Mouse (Mus musculus) lung, embryonic 14.5 days (tissue): ENCODE measurements around the gene Glmp. TPM values are rescaled to one million over a fixed set of nuclear protein-coding genes. Genes with fewer than 3 reads are reported as not detected.

Source experiments
- ATAC-seq: fragments of 200-750 bp; cut with Nextera tagmentation; 2 replicates; pipeline ENCODE4 v1.8.0; 2017; ENCODE audit warnings: mild to moderate bottlenecking, moderate TSS enrichment, moderate library complexity; ENCODE audit not compliant: insufficient read depth
- DNase-seq: peaks from one replicate; pipeline ENCODE4 v3.0.0-alpha.2; 2015
- H3K27ac ChIP-seq: fragments of 300-500 bp; sonication (generic); 2 replicates; pipeline ENCODE4 v1.5.1; 2014; ENCODE audit warnings: low read depth, mild to moderate bottlenecking, moderate library complexity
- H3K27me3 ChIP-seq: fragments of 300-500 bp; sonication (generic); 2 replicates; pipeline ENCODE4 v1.6.1; 2014; ENCODE audit warnings: low read length, control low read depth; ENCODE audit not compliant: insufficient read depth
- H3K36me3 ChIP-seq: fragments of 300-500 bp; sonication (generic); 2 replicates; pipeline ENCODE4 v1.6.1; 2014; ENCODE audit warnings: control low read depth; ENCODE audit not compliant: insufficient read depth
- H3K4me1 ChIP-seq: fragments of 300-500 bp; sonication (generic); 2 replicates; pipeline ENCODE4 v1.6.1; 2014; ENCODE audit warnings: antibody characterized with exemption, control low read depth; ENCODE audit not compliant: insufficient read depth
- H3K4me2 ChIP-seq: fragments of 300-500 bp; sonication (generic); 2 replicates; pipeline ENCODE4 v1.6.1; 2014; ENCODE audit warnings: mild to moderate bottlenecking
- H3K4me3 ChIP-seq: fragments of 300-500 bp; sonication (generic); 2 replicates; pipeline ENCODE4 v1.5.1; 2014; ENCODE audit warnings: low read depth, low read length
- H3K9ac ChIP-seq: fragments of 300-500 bp; sonication (generic); 2 replicates; pipeline ENCODE4 v1.6.1; 2014
- H3K9me3 ChIP-seq: fragments of 300-500 bp; sonication (generic); 2 replicates; pipeline ENCODE4 v1.6.1; 2016; ENCODE audit warnings: low read depth, low read length, control low read depth
- CTCF ChIP-seq: IDR thresholded peaks from 2 replicates; pipeline ENCODE4 v1.5.1; 2016; ENCODE audit warnings: antibody characterized with exemption, low read depth
- WGBS: fragments of 180-500 bp; shearing (Covaris S2); extraction: QIAGEN DNeasy Blood & Tissue Kit; methylation state at CpG from one replicate; pipeline ENCODE4 v1.1.7; 2014; 5-methylcytosine and 5-hydroxymethylcytosine counted together
- polyA plus RNA-seq: library from polyadenylated mRNA; unstranded; fragments of >200 nt; fragmentation: Nextera tagmentation; extraction: Ambion mirVana; gene quantifications from 2 replicates; pipeline ENCODE4 v1.2.1, GENCODE M21; 2014

The Glmp gene
- polyA plus RNA-seq, 1 experiment from 2014 or later = 129 TPM

- Histone ChIP-seq H3K27ac (no peak overlapping the region), H3K4me1 (no peaks in the 10 kb centered on the region), H3K36me3 (peaks cover 100% of the 10 kb centered on the region), H3K4me2 (no peak overlapping the region), H3K9me3 (no peaks in the 10 kb centered on the region), H3K4me3 (no peak overlapping the region), H3K9ac (no peak overlapping the region), H3K27me3 (no peaks in the 10 kb centered on the region)
- 93% methylated on average over 8 of the region's 8 CpGs for WGBS
- TF ChIP-seq CTCF = 0 out of 2 replicates have a peak, but pooled peaks have one; percentile 21
- peak; percentile 28 for DNase-seq
- ATAC-seq = no peak
Observed at GRCm38 (mm10) chr3:88354396-88355165, 29.8 kb downstream of the Glmp start.

- Histone ChIP-seq H3K4me1 (peaks cover under 1% of the 10 kb centered on the region; the same call in 1 of the 2 replicates), H3K4me2 (no peak overlapping the region), H3K27me3 (0 out of 2 replicates have a peak, but pooled peaks cover 4% of the 10 kb centered on the region), H3K36me3 (peaks cover 81% of the 10 kb centered on the region), H3K9ac (no peak overlapping the region), H3K9me3 (no peaks in the 10 kb centered on the region), H3K4me3 (no peak overlapping the region), H3K27ac (no peak overlapping the region; the same call in 1 of the 2 replicates)
- no peak for DNase-seq
- no peak for TF ChIP-seq CTCF
- WGBS = 73% methylated on average over 5 of the region's 5 CpGs
- no peak for ATAC-seq
Observed at GRCm38 (mm10) chr3:88359584-88359983, 34.8 kb downstream of the Glmp start.

GRCm38 (mm10) chr3:88359989-88360388, 35.2 kb downstream of the Glmp start:
- TF ChIP-seq CTCF = no peak
- peaks cover 77% of the 10 kb centered on the region for H3K36me3 ChIP-seq
- DNase-seq = no peak
- H3K4me2 ChIP-seq = no peak overlapping the region
- 70% methylated on average over 3 of the region's 3 CpGs for WGBS
- ATAC-seq = no peak
- no peak overlapping the region; the same call in 1 of the 2 replicates for H3K27ac ChIP-seq
- H3K9me3 ChIP-seq = no peaks in the 10 kb centered on the region
- no peak overlapping the region for H3K9ac ChIP-seq
- 0 out of 2 replicates have a peak, but pooled peaks cover 8% of the 10 kb centered on the region for H3K27me3 ChIP-seq
- H3K4me1 ChIP-seq = peaks cover 5% of the 10 kb centered on the region; the same call in 1 of the 2 replicates
- H3K4me3 ChIP-seq = no peak overlapping the region

GRCm38 (mm10) chr3:88361096-88361495, 36.3 kb downstream of the Glmp start:
- H3K9ac ChIP-seq = no peak overlapping the region
- DNase-seq (no peak), ATAC-seq (no peak)
- WGBS = 65% methylated on average over 6 of the region's 6 CpGs
- H3K4me2 ChIP-seq = no peak overlapping the region
- H3K4me3 ChIP-seq = no peak overlapping the region
- peaks cover 18% of the 10 kb centered on the region for H3K27me3 ChIP-seq
- H3K36me3 ChIP-seq = peaks cover 66% of the 10 kb centered on the region
- H3K4me1 ChIP-seq = peaks cover 5% of the 10 kb centered on the region; the same call in 1 of the 2 replicates
- no peak for TF ChIP-seq CTCF
- no peak overlapping the region for H3K27ac ChIP-seq
- H3K9me3 ChIP-seq = no peaks in the 10 kb centered on the region

- Histone ChIP-seq H3K9ac (no peak overlapping the region), H3K27me3 (peaks cover 21% of the 10 kb centered on the region), H3K9me3 (no peaks in the 10 kb centered on the region), H3K4me1 (peaks cover 5% of the 10 kb centered on the region; the same call in 1 of the 2 replicates), H3K4me3 (no peak overlapping the region), H3K27ac (no peak overlapping the region), H3K4me2 (no peak overlapping the region), H3K36me3 (peaks cover 59% of the 10 kb centered on the region)
- no peak for DNase-seq
- WGBS = 84% methylated on average over 2 of the region's 2 CpGs
- ATAC-seq = no peak
- TF ChIP-seq CTCF = no peak
Observed at GRCm38 (mm10) chr3:88361612-88362313, 36.9 kb downstream of the Glmp start.

GRCm38 (mm10) chr3:88363700-88364099, 38.9 kb downstream of the Glmp start:
- Histone ChIP-seq H3K36me3 (peaks cover 40% of the 10 kb centered on the region), H3K9me3 (no peaks in the 10 kb centered on the region), H3K27me3 (peaks cover 21% of the 10 kb centered on the region), H3K4me2 (peak overlapping the region; percentile 55; the same call in 1 of the 2 replicates), H3K9ac (no peak overlapping the region), H3K4me3 (no peak overlapping the region), H3K27ac (peak overlapping the region; percentile 73; the same call in 1 of the 2 replicates), H3K4me1 (peaks cover 5% of the 10 kb centered on the region; the same call in 1 of the 2 replicates)
- no peak for TF ChIP-seq CTCF
- peak; percentile 25; the same call in 1 of the 2 replicates for ATAC-seq
- peak; percentile 33 for DNase-seq
- WGBS = 45% methylated on average over 4 of the region's 4 CpGs

- H3K9ac ChIP-seq = peak within 1 kb of the TSS; percentile 7
- peaks cover 33% of the 10 kb centered on the region for H3K36me3 ChIP-seq
- H3K4me1 ChIP-seq = peaks cover 5% of the 10 kb centered on the region; the same call in 1 of the 2 replicates
- peak within 1 kb of the TSS; percentile 26 for H3K4me3 ChIP-seq
- TF ChIP-seq CTCF = no peak
- peak within 1 kb of the TSS; percentile 55 for H3K4me2 ChIP-seq
- peaks cover 21% of the 10 kb centered on the region for H3K27me3 ChIP-seq
- WGBS = 2% methylated on average over 16 of the region's 16 CpGs
- H3K27ac ChIP-seq = peak within 1 kb of the TSS; percentile 73; the same call in 1 of the 2 replicates
- no peaks in the 10 kb centered on the region for H3K9me3 ChIP-seq
- DNase-seq (peak; percentile 91), ATAC-seq (peak; percentile 63)
Observed at GRCm38 (mm10) chr3:88364337-88364736, 39.5 kb downstream of the Glmp start, which contains the start of gene Paqr6. Gene Paqr6, plus strand, starts transcription at chr3:88364584.
